Mouse (Mus musculus) megakaryocyte, embryonic 14.5 days (primary cell): ENCODE results near the gene Sez6l.

ENCODE experiments used
- FLI1 ChIP-seq: IDR thresholded peaks from 2 replicates; pipeline ENCODE4 v1.6.1; 2012; ENCODE audit warnings: low read length, inconsistent platforms, mixed read lengths
- GATA1 ChIP-seq: IDR thresholded peaks from 3 replicates; pipeline ENCODE4 v1.6.1; 2012; ENCODE audit warnings: mixed read lengths, low read length, inconsistent platforms, borderline replicate concordance

DNA sequence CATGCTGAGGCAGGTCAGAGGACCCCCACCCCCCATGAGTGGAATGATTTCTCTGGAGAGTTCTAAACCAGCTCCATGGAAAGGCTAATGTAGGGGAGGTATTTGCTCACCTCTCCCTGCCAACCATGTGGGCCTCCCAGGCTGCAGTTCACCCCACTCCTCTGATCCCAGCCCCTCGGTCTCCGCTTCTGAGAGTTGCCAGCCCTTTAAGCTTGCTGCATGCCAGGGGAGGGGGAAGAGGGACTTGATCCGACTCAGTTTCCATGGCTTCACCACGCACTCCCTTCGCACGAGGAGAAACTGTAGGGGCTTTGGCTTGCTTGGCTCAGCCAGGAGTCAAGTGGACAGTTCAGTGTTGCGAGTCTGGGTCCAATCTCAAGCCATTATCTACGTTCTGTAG lies 45.9 kb downstream of the Sez6l start:
- no peak for TF ChIP-seq GATA1
- no peak for TF ChIP-seq FLI1
